15 mouse cellular contexts compared by ENCODE assay signal in the genomic region with DNA sequence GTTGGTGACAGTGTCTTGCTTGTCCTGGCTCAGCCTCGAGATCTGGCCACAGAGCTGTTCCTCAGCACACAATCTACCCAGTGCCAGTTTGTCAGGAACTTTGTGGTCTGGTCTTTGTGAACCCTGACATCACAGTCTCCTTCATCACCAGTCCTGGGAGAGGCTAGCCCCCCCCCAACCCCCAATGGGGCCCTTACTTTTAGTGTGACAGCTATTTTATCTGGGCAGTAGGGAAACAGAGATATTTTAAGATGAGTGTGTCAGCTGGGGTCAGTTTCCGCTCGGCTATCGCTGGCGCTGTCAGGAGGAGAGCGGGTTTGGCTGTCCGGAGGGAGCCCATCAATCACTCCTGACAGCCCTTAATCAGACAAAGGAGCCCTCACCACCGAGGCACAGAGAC. TPM values are rescaled to one million over a fixed set of nuclear protein-coding genes. Genes with fewer than 3 reads are reported as not detected.
DNase-seq lines count a peak whose midpoint lies in the region; ATAC-seq lines count a peak whose summit lies in the region.
"Had no signal": no experiment of that assay in that cellular context is flagged by ENCODE, and none has a peak within 500 bp of the region (broad histone marks: within the 10 kb centered on the region; RNA-seq: fewer than 3 reads in every experiment).

No protein-coding gene starts in this region.

- no peak overlapping the region for H3K4me3 ChIP-seq in heart, embryonic 12.5 days
- H3K4me3 ChIP-seq in liver, embryonic 12.5 days: no peak overlapping the region
- H3K4me3 ChIP-seq: forebrain, embryonic 15.5 days had no signal

- no peaks in the 10 kb centered on the region for H3K36me3 ChIP-seq in heart, embryonic 12.5 days
- no peaks in the 10 kb centered on the region for H3K36me3 ChIP-seq in liver, embryonic 12.5 days
- H3K36me3 ChIP-seq: forebrain, embryonic 15.5 days had no signal

- H3K27ac ChIP-seq in heart, embryonic 12.5 days (ENCODE audit: poor library complexity, severe bottlenecking): peak overlapping the region; percentile 58
- no peak overlapping the region for H3K27ac ChIP-seq in liver, embryonic 12.5 days
- H3K27ac ChIP-seq: forebrain, embryonic 15.5 days had no signal

- ATAC-seq in heart, embryonic 12.5 days (ENCODE audit: insufficient number of reproducible peaks, low FRiP score): peak; percentile 54; the same call in 1 of the 2 replicates
- ATAC-seq in liver, embryonic 12.5 days: peak; percentile 60; the same call in 1 of the 2 replicates
- ATAC-seq: forebrain, embryonic 15.5 days; intestine, postnatal 0 days had no signal

- no peak overlapping the region for H3K9ac ChIP-seq in heart, embryonic 12.5 days
- no peak overlapping the region for H3K9ac ChIP-seq in liver, embryonic 12.5 days
- H3K9ac ChIP-seq: forebrain, embryonic 15.5 days had no signal

- H3K4me1 ChIP-seq in heart, embryonic 12.5 days (replicated peaks): peaks cover 75% of the 10 kb centered on the region
- peaks cover 24% of the 10 kb centered on the region for H3K4me1 ChIP-seq in liver, embryonic 12.5 days

- no peaks in the 10 kb centered on the region for H3K27me3 ChIP-seq in heart, embryonic 12.5 days (replicated peaks)
- peaks cover 14% of the 10 kb centered on the region; the same call in 1 of the 2 replicates for H3K27me3 ChIP-seq in liver, embryonic 12.5 days (replicated peaks)
- H3K27me3 ChIP-seq: forebrain, embryonic 15.5 days had no signal

- H3K9me3 ChIP-seq in heart, embryonic 12.5 days (replicated peaks): no peaks in the 10 kb centered on the region
- H3K9me3 ChIP-seq in liver, embryonic 12.5 days (replicated peaks): no peaks in the 10 kb centered on the region
- H3K9me3 ChIP-seq: forebrain, embryonic 15.5 days had no signal

- intact Hi-C loops in heart, postnatal 36 days (cut with DNase I): no loop called here

- no peak for DNase-seq in heart, postnatal 36 days
- DNase-seq in 416B (ENCODE audit: low read depth): peak; percentile 6
- peak; percentile 69 for DNase-seq in embryo, embryonic 9.5 days (ENCODE audit: extremely low spot score)
- DNase-seq in thymus, postnatal 0 days (ENCODE audit: low spot score): no peak
- no peak for DNase-seq in cerebellum, postnatal 36 days
- no peak for DNase-seq in cerebellum, adult 18-20 months
- DNase-seq: cerebellum, postnatal 10 days; thymus, postnatal 36 days had no signal

- H3K4me2 ChIP-seq in heart, embryonic 12.5 days: 0 out of 2 replicates have a peak overlapping the region, but pooled peaks have one; percentile 2
- no peak overlapping the region for H3K4me2 ChIP-seq in liver, embryonic 12.5 days
- H3K4me2 ChIP-seq: forebrain, embryonic 15.5 days had no signal

- under 1% methylated on average over 8 of the region's 8 CpGs for WGBS in heart, embryonic 12.5 days
- 5% methylated on average over 8 of the region's 8 CpGs for WGBS in liver, embryonic 12.5 days (ENCODE audit: insufficient replicate concordance)

RNA-seq across cellular contexts. Expression of a gene that starts 19.7 kb away (rescaled TPM):
- 0.26 TPM in 1 of 2 replicates, not detected in the other for polyA plus RNA-seq in heart, embryonic 12.5 days (2016; fragmentation: Nextera tagmentation; extraction: Ambion mirVana)
- not detected for total RNA-seq in heart, postnatal 36 days (2021)
- 0.10 and 0.14 TPM in 2 replicates for polyA plus RNA-seq in liver, embryonic 12.5 days (2016; fragmentation: Nextera tagmentation; extraction: Ambion mirVana)
- not detected in 2 replicates for polyA plus RNA-seq in thymus, postnatal 0 days (2015; fragmentation: Nextera tagmentation; extraction: Ambion mirVana)
- total RNA-seq: CH12.LX; left cerebral cortex, postnatal 36 days had no signal
- polyA plus RNA-seq: intestine, postnatal 0 days; spleen, adult 2 months had no signal

Comparison
In these comparisons a context has a peak if more than half of its experiments do, and no peak if none do; other contexts are left out.
1. DNase-seq: peak in 416B (single experiment) and embryo, embryonic 9.5 days (single experiment); none in heart, postnatal 36 days (0 of 2), thymus, postnatal 0 days (single experiment), cerebellum, postnatal 36 days (0 of 2) and cerebellum, adult 18-20 months (0 of 2).